Mouse (Mus musculus) liver, postnatal 0 days (tissue): ENCODE measurements around the gene Pitpnm1. TPM values are rescaled to one million over a fixed set of nuclear protein-coding genes. Genes with fewer than 3 reads are reported as not detected.
A peak's percentile ranks its signal among the peaks of the same experiment; 100 is the strongest.

Experiments used
- ATAC-seq: fragments of 200-750 bp; cut with Nextera tagmentation; 2 replicates; pipeline ENCODE4 v1.8.0; 2017; ENCODE audit warnings: mild to moderate bottlenecking, moderate library complexity
- DNase-seq: peaks from one replicate; pipeline ENCODE4 v3.0.0-alpha.2; 2016
- H3K27ac ChIP-seq: fragments of 300-500 bp; sonication (generic); 2 replicates; pipeline ENCODE4 v1.5.1; 2014; ENCODE audit warnings: antibody characterized with exemption, moderate library complexity, mild to moderate bottlenecking, low read depth
- H3K27me3 ChIP-seq: fragments of 300-500 bp; sonication (generic); 2 replicates; pipeline ENCODE4 v1.6.1; 2014; ENCODE audit warnings: low read length, control low read depth, mixed read lengths; ENCODE audit not compliant: insufficient read depth
- H3K36me3 ChIP-seq: fragments of 300-500 bp; sonication (generic); replicated peaks from 2 replicates; pipeline ENCODE4 v1.6.1; 2014; ENCODE audit warnings: mild to moderate bottlenecking, control low read depth, low read length, moderate library complexity, mixed read lengths; ENCODE audit not compliant: insufficient read depth
- H3K4me1 ChIP-seq: fragments of 300-500 bp; sonication (generic); 2 replicates; pipeline ENCODE4 v1.6.1; 2014; ENCODE audit warnings: antibody characterized with exemption, mild to moderate bottlenecking, control low read depth; ENCODE audit not compliant: insufficient read depth
- H3K4me2 ChIP-seq: fragments of 300-500 bp; sonication (generic); 2 replicates; pipeline ENCODE4 v1.6.1; 2014; ENCODE audit warnings: low read depth, mild to moderate bottlenecking, low read length, moderate library complexity, mixed read lengths
- H3K4me3 ChIP-seq: fragments of 300-500 bp; sonication (generic); 2 replicates; pipeline ENCODE4 v1.5.1; 2014; ENCODE audit warnings: low read depth, low read length
- H3K9ac ChIP-seq: fragments of 300-500 bp; sonication (generic); replicated peaks from 2 replicates; pipeline ENCODE4 v1.6.1; 2014; ENCODE audit warnings: mild to moderate bottlenecking, moderate library complexity
- H3K9me3 ChIP-seq: fragments of 300-500 bp; sonication (generic); 2 replicates; pipeline ENCODE4 v1.6.1; 2016; ENCODE audit warnings: mild to moderate bottlenecking, control low read depth, low read length, mixed read lengths
- CTCF ChIP-seq: sonication (generic); IDR thresholded peaks from 2 replicates; pipeline ENCODE4 v1.5.1; 2016; ENCODE audit warnings: antibody characterized with exemption, low read depth
- EP300 ChIP-seq: IDR thresholded peaks from 2 replicates; pipeline ENCODE4 v1.6.1; 2016; ENCODE audit warnings: antibody characterized with exemption, low read depth, mild to moderate bottlenecking
- WGBS: fragments of 180-500 bp; shearing (Covaris S2); extraction: QIAGEN DNeasy Blood & Tissue Kit; methylation state at CpG from one replicate; pipeline ENCODE4 v1.1.7; 2014; ENCODE audit not compliant: insufficient replicate concordance; 5-methylcytosine and 5-hydroxymethylcytosine counted together
- polyA plus RNA-seq: library from polyadenylated mRNA; unstranded; fragments of >200 nt; fragmentation: Nextera tagmentation; extraction: Ambion mirVana; gene quantifications from 2 replicates; pipeline ENCODE4 v1.2.1, GENCODE M21; 2015

The Pitpnm1 gene
- polyA plus RNA-seq, 1 experiment from 2014 or later = 7.4 TPM

DNA sequence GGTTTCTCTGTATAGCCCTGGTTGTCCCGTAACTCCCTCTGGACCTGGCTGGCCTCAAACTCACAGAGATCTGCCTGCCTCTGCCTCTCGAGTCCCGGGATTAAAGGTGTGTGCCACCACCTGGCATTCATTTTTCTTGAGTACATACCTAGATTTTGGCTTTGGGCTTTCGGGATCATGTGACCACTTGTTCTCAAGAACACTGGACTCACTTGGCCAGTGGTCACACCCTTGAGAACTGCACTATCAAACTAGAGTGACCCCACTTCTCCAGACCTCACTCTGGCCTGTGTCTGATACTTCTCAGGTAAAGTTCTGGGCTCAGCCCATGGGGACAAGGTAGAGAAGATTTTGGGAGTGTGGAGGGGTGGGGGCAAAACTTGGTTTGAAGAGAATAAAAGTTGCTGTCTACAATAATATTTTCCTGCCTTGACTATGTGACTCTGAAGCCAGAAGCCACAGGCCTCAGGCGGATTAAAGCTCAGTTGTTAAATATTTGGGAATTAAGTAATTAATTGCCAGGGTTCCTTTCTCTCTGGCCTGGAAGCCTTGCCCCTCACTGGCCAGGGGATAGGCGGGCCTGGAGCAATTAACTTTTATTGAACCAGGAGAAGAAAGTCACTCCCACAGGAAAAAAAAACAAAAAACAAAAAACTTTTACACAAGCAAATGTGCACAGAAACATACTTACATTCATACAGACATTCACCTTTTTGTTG lies 26.9 kb upstream of the Pitpnm1 start:
- Histone ChIP-seq H3K27ac (peak overlapping the region; percentile 4; the same call in 1 of the 2 replicates), H3K9me3 (no peaks in the 10 kb centered on the region)
- ATAC-seq = no peak

DNA sequence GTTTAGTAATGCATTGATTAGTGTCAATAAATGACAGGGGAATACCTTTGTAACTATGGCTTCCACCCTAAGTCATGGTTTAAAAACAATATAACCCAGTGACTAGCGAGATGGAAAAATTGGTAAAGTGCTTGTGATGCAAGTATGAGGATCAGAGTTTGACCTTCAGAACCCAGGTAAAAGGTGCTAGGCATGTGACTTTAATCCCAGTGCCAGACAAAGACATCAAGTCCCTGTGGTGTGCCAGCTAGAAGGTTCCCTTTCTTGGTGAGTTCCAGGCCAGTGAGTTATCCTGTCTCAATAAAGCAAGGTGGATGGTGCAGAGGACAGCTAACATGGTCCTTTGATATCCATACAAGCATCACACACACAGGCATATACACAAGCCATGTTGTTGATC lies 24.3 kb upstream of the Pitpnm1 start:
- no peak for ATAC-seq
- DNase-seq = no peak
- Histone ChIP-seq H3K27ac (no peak overlapping the region), H3K4me1 (peaks cover 20% of the 10 kb centered on the region), H3K4me3 (no peak overlapping the region), H3K9me3 (no peaks in the 10 kb centered on the region), H3K27me3 (no peaks in the 10 kb centered on the region), H3K4me2 (no peak overlapping the region), H3K36me3 (no peaks in the 10 kb centered on the region), H3K9ac (no peak overlapping the region)
- 81% methylated on average over 1 of the region's 1 CpGs for WGBS
- TF ChIP-seq CTCF (no peak), EP300 (no peak)

More for the DNA sequence above, 26.9 kb upstream of the Pitpnm1 start:
- no peaks in the 10 kb centered on the region for H3K36me3 ChIP-seq
- TF ChIP-seq EP300 (no peak), CTCF (no peak)
- WGBS = 76% methylated on average over 6 of the region's 6 CpGs
- H3K4me2 ChIP-seq = no peak overlapping the region
- no peak for DNase-seq
- no peak overlapping the region for H3K9ac ChIP-seq
- peaks cover 5% of the 10 kb centered on the region; the same call in 1 of the 2 replicates for H3K4me1 ChIP-seq
- no peak overlapping the region for H3K4me3 ChIP-seq
- H3K27me3 ChIP-seq = no peaks in the 10 kb centered on the region

DNA sequence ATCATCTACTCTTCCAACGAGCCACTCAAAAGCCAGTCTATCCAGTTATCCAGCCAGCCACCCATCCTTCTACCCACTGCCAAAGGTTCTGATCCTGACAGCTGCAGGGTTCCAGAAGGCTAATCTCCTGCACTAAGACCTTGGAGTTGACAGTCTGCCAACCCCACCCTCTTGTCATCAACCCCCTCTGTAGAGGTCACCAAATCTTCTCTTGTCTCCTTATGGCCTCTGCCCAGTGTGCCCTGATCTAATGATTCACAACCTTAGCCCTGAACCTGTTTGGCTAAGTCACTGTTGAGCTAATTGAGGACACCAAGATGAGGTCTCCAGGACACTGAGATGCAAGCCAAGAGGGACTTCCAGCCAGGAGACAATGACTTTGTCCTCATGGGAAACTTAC lies 20.2 kb upstream of the Pitpnm1 start:
- no peaks in the 10 kb centered on the region for H3K9me3 ChIP-seq
- TF ChIP-seq EP300 = no peak
- TF ChIP-seq CTCF = no peak
- WGBS = 60% methylated on average over 1 of the region's 1 CpGs
- no peak overlapping the region for H3K27ac ChIP-seq
- H3K4me3 ChIP-seq = no peak overlapping the region
- no peak overlapping the region for H3K9ac ChIP-seq
- H3K4me2 ChIP-seq = no peak overlapping the region
- ATAC-seq (peak; percentile 46), DNase-seq (no peak)
- H3K27me3 ChIP-seq = no peaks in the 10 kb centered on the region
- no peaks in the 10 kb centered on the region for H3K36me3 ChIP-seq
- H3K4me1 ChIP-seq = peaks cover 25% of the 10 kb centered on the region

DNA sequence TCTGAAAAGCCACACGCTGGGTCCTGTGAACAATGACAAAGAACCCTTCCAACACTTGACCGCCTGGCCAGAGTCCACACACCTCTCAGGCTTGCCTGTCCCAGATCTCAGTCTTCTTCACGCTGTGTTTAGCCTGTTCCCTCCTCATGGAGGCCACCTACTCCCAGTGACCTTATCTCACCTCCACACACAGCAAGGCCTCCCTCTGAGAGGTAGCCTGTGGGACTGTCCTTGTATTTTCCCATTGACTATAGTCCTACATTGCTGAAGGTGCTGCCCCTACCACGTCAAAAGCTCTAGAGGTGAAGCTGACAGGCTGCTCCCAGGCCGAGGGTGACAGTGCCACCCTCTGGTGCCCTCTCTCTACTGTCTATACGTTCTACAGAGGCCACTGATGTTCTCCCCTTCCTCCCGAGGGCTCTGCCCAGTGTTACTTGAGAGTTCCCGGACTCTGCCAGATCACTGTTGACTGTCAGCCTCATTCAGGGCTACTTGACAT lies 19.2 kb upstream of the Pitpnm1 start:
- 44% methylated on average over 8 of the region's 8 CpGs for WGBS

DNA sequence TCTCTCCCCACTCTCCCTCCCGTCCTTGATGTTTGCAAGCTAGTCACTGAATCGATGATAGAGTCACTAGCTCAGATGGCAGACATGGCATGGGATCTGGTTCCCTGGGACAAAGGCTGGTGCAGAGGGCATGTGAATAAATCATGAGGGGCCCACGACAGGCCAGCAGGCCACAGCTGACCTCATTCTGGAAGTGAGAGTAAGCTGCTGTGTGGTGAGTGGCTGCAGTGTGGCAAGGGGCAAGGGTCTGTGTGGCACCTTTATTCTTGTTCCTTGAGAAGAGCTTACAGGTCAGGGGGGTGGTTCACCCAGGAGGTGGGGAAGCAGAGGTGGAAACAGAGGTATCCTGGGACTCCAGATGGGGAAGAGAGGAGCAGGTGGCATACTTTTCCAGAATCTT lies 18.4 kb upstream of the Pitpnm1 start, which contains the start of gene Cabp2:
Cabp2 (plus strand) TSS at position 185 of the 400 bp plus-strand sequence.
- no peak within 1 kb of the TSS for H3K9ac ChIP-seq
- 59% methylated on average over 3 of the region's 3 CpGs for WGBS
- H3K27me3 ChIP-seq = 0 out of 2 replicates have a peak, but pooled peaks cover 2% of the 10 kb centered on the region
- H3K9me3 ChIP-seq = no peaks in the 10 kb centered on the region
- no peaks in the 10 kb centered on the region for H3K36me3 ChIP-seq
- peak within 1 kb of the TSS; percentile 27 for H3K4me2 ChIP-seq
- TF ChIP-seq EP300 (no peak), CTCF (no peak)
- ATAC-seq = no peak
- no peak for DNase-seq
- peaks cover 25% of the 10 kb centered on the region for H3K4me1 ChIP-seq
- no peak within 1 kb of the TSS for H3K4me3 ChIP-seq
- no peak within 1 kb of the TSS; the same call in 1 of the 2 replicates for H3K27ac ChIP-seq

More for the DNA sequence above, 19.2 kb upstream of the Pitpnm1 start:
- Histone ChIP-seq H3K4me2 (peak overlapping the region; percentile 27), H3K36me3 (no peaks in the 10 kb centered on the region), H3K4me3 (no peak overlapping the region), H3K27ac (no peak overlapping the region; the same call in 1 of the 2 replicates), H3K4me1 (peaks cover 25% of the 10 kb centered on the region), H3K9ac (no peak overlapping the region), H3K27me3 (no peaks in the 10 kb centered on the region), H3K9me3 (no peaks in the 10 kb centered on the region)
- TF ChIP-seq EP300 (no peak), CTCF (peak; percentile 70)
- ATAC-seq = peak; percentile 72
- DNase-seq = peak; percentile 43

DNA sequence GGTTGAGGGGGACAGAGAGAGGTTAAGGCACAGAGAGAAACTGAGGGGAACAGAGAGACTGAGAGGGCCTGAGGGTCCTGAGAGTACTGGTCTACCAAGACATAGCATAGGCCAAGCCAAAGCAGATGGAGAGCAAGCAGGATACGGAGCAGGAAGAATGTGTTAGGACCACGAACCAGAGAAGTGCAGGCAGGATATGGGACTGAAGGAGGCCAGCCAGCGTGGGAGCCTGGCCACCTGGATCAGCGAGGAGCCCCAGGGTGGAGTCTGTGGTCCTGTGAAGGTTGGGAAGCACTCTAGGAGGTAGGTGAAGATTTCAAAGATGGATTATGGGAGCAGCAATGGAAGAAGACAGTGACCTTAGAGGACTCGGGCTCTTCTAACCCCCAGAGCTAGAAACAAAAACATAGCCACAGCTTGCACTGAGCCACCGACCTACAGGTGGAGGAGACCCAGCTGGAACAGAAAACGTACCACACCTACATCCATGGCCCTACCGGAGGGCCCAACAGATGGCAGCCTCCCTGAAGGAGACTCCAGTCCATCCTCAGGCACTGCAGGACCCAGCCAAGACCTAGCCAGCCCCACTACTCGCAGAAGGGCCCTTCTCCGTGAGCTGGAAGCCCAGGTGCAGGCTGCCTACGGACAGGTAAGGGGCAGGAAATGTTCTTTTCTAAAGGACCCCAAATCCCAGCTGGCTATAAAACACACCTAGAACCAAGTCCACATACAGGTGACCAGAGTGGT lies 17.4 kb upstream of the Pitpnm1 start:
- 0 out of 2 replicates have a peak, but pooled peaks cover 2% of the 10 kb centered on the region for H3K27me3 ChIP-seq
- H3K4me3 ChIP-seq = no peak overlapping the region
- H3K9me3 ChIP-seq = no peaks in the 10 kb centered on the region
- no peak overlapping the region for H3K4me2 ChIP-seq
- H3K27ac ChIP-seq = no peak overlapping the region
- ATAC-seq (no peak), DNase-seq (no peak)
- no peak for TF ChIP-seq CTCF
- no peak for TF ChIP-seq EP300
- no peaks in the 10 kb centered on the region for H3K36me3 ChIP-seq
- no peak overlapping the region for H3K9ac ChIP-seq
- peaks cover 25% of the 10 kb centered on the region for H3K4me1 ChIP-seq
- 73% methylated on average over 11 of the region's 11 CpGs for WGBS
